24 mouse cellular contexts compared by ENCODE assay signal in the genomic region with DNA sequence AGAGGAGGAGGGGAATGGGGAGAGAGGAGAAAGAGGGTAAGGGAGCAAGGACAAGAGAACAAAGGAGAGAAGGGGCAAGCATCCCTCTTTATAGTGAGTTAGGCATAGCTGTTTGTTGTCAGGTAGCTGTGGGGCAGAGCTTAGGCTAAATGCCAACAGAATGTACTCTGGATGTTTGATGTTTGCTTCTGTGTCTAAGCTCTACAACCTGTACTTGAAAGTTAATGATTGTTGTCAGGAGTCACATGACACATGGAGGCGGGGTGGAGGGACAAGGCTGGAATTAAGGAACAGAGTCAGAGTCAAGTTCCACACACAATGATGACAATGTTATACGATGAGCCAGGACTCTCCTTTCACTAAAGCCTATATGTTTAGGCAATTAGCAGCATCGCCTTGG. TPM values are rescaled to one million over a fixed set of nuclear protein-coding genes. Genes with fewer than 3 reads are reported as not detected.
A peak's percentile ranks its signal among the peaks of the same experiment; 100 is the strongest.
DNase-seq lines count a peak whose midpoint lies in the region; ATAC-seq and TF ChIP-seq lines count a peak whose summit lies in the region.
"Had no signal": no experiment of that assay in that cellular context is flagged by ENCODE, and none has a peak within 500 bp of the region (broad histone marks: within the 10 kb centered on the region; RNA-seq: fewer than 3 reads in every experiment).

No protein-coding gene starts in this region.

- H3K9ac ChIP-seq in lung, embryonic 14.5 days, result no peak overlapping the region
- H3K9ac ChIP-seq in stomach, embryonic 16.5 days (ENCODE audit: low read length), result no peak overlapping the region
- H3K9ac ChIP-seq: embryonic facial prominence, embryonic 12.5 days; neural tube, embryonic 15.5 days had no signal

- 33% methylated on average over 3 of the region's 3 CpGs for WGBS in large intestine, adult 2 months
- WGBS in lung, embryonic 14.5 days, result 73% methylated on average over 3 of the region's 3 CpGs
- 71% methylated on average over 3 of the region's 3 CpGs for WGBS in stomach, embryonic 16.5 days

- H3K27me3 ChIP-seq in lung, embryonic 14.5 days (ENCODE audit: insufficient read depth, low read length), result no peaks in the 10 kb centered on the region
- H3K27me3 ChIP-seq in stomach, embryonic 16.5 days (ENCODE audit: control insufficient read depth, insufficient read depth, low read length), result no peaks in the 10 kb centered on the region
- H3K27me3 ChIP-seq: embryonic facial prominence, embryonic 12.5 days; neural tube, embryonic 15.5 days had no signal

- H3K36me3 ChIP-seq in lung, embryonic 14.5 days (ENCODE audit: insufficient read depth), result no peaks in the 10 kb centered on the region
- no peaks in the 10 kb centered on the region for H3K36me3 ChIP-seq in stomach, embryonic 16.5 days (ENCODE audit: control insufficient read depth, insufficient read depth, low read length)
- H3K36me3 ChIP-seq: embryonic facial prominence, embryonic 12.5 days; limb, embryonic 10.5 days; neural tube, embryonic 15.5 days had no signal

- H3K4me1 ChIP-seq in lung, embryonic 14.5 days (ENCODE audit: insufficient read depth), result no peaks in the 10 kb centered on the region
- peaks cover 4% of the 10 kb centered on the region; the same call in 1 of the 2 replicates for H3K4me1 ChIP-seq in stomach, embryonic 16.5 days (ENCODE audit: control insufficient read depth, insufficient read depth, low read length)
- H3K4me1 ChIP-seq: neural tube, embryonic 15.5 days had no signal

- ATAC-seq in lung, embryonic 14.5 days (ENCODE audit: insufficient read depth), result peak; percentile 62
- ATAC-seq in stomach, embryonic 16.5 days (ENCODE audit: insufficient read depth, low FRiP score), result 0 out of 2 replicates have a peak, but pooled peaks have one; percentile 40
- ATAC-seq: forebrain, embryonic 16.5 days; hindbrain, embryonic 16.5 days had no signal

- TF ChIP-seq CTCF in lung, embryonic 14.5 days (IDR thresholded peaks at IDR 0.05; ENCODE audit: low read depth), result no peak

- no peaks in the 10 kb centered on the region for H3K9me3 ChIP-seq in lung, embryonic 14.5 days (ENCODE audit: low read depth, low read length)
- no peaks in the 10 kb centered on the region for H3K9me3 ChIP-seq in stomach, embryonic 16.5 days (replicated peaks; ENCODE audit: control insufficient read depth, low read length)
- H3K9me3 ChIP-seq: embryonic facial prominence, embryonic 12.5 days; limb, embryonic 10.5 days; neural tube, embryonic 15.5 days had no signal

- H3K4me2 ChIP-seq in lung, embryonic 14.5 days, result no peak overlapping the region
- no peak overlapping the region for H3K4me2 ChIP-seq in stomach, embryonic 16.5 days (ENCODE audit: low read depth, low read length)
- H3K4me2 ChIP-seq: embryonic facial prominence, embryonic 12.5 days; neural tube, embryonic 15.5 days had no signal

- H3K27ac ChIP-seq in lung, embryonic 14.5 days (ENCODE audit: low read depth), result no peak overlapping the region
- no peak overlapping the region for H3K27ac ChIP-seq in stomach, embryonic 16.5 days (ENCODE audit: low read length)
- H3K27ac ChIP-seq: embryonic facial prominence, embryonic 12.5 days; gastrocnemius, adult 2 months; limb, embryonic 10.5 days; neural tube, embryonic 15.5 days had no signal

- no peak overlapping the region for H3K4me3 ChIP-seq in lung, embryonic 14.5 days (ENCODE audit: low read depth, low read length)
- no peak overlapping the region for H3K4me3 ChIP-seq in stomach, embryonic 16.5 days (replicated peaks; ENCODE audit: low read length)
- H3K4me3 ChIP-seq: embryonic facial prominence, embryonic 12.5 days; gastrocnemius, adult 2 months; limb, embryonic 10.5 days; myocyte; neural tube, embryonic 15.5 days had no signal

- peak; percentile 51 for DNase-seq in kidney, adult 9 months
- no peak for DNase-seq in kidney, postnatal 10 days
- peak; percentile 47 for DNase-seq in large intestine, adult 2 months (ENCODE audit: low read depth, low spot score)
- DNase-seq in lung, embryonic 14.5 days, result peak; percentile 62
- no peak for DNase-seq in frontal cortex, postnatal 10 days (ENCODE audit: low spot score in 2 of 2)
- no peak for DNase-seq in layer of hippocampus, adult 8-10 months (ENCODE audit: low spot score in 2 of 2)
- DNase-seq: adrenal gland, postnatal 25 days; B cell, adult 2 months; cerebellum, adult 18-20 months; gastrocnemius, adult 2 months; heart, adult 18-20 months; heart, postnatal 4 days; layer of hippocampus, postnatal 36 days; midbrain, embryonic 14.5 days; retina, postnatal 1 day; thymus, adult 18-20 months had no signal

RNA-seq across cellular contexts. Expression of a gene that starts 53.6 kb away (rescaled TPM):
- polyA plus RNA-seq in large intestine, adult 2 months (2012; rRNA removed), result not detected in 2 replicates
- polyA plus RNA-seq in lung, embryonic 14.5 days (2014; fragmentation: Nextera tagmentation; extraction: Ambion mirVana), result not detected in 2 replicates
- polyA plus RNA-seq in stomach, embryonic 16.5 days (2015; fragmentation: Nextera tagmentation; extraction: Ambion mirVana), result not detected in 2 replicates
- not detected for total RNA-seq in layer of hippocampus, adult 8-10 months (2022)
- total RNA-seq: adrenal gland, postnatal 25 days; gastrocnemius, adult 2 months; heart, adult 18-20 months; heart, postnatal 4 days; layer of hippocampus, postnatal 36 days had no signal
- polyA plus RNA-seq: embryonic facial prominence, embryonic 12.5 days; forebrain, embryonic 16.5 days; heart, embryonic 14.5 days; hindbrain, embryonic 16.5 days; limb, embryonic 10.5 days; midbrain, embryonic 14.5 days; neural tube, embryonic 15.5 days had no signal

Comparison
In these comparisons a context has a peak if more than half of its experiments do, and no peak if none do; other contexts are left out.
1. DNase-seq: peak in kidney, adult 9 months (single experiment), large intestine, adult 2 months (single experiment) and lung, embryonic 14.5 days (single experiment); none in kidney, postnatal 10 days (single experiment), frontal cortex, postnatal 10 days (0 of 2) and layer of hippocampus, adult 8-10 months (0 of 2).